Mouse (Mus musculus) c-Kit-positive CD71-positive TER-119-positive erythroid progenitor cells, embryonic 14.5 days (primary cell): ENCODE measurements around the gene Rab38.

Source experiments
- DNase-seq: peaks from one replicate; pipeline ENCODE4 v3.0.0-alpha.2; 2013; ENCODE audit warnings: low spot score

Gene Rab38

GRCm38 (mm10) chr7:88429786-88430691, at the start of gene Rab38:
Gene Rab38, plus strand, starts transcription at chr7:88430273.
- peak; percentile 21 for DNase-seq

- no peak for DNase-seq
Observed at GRCm38 (mm10) chr7:88394568-88394967, 35.5 kb upstream of the Rab38 start.

GRCm38 (mm10) chr7:88395745-88396144, 34.3 kb upstream of the Rab38 start:
- no peak for DNase-seq

GRCm38 (mm10) chr7:88405311-88405710, 24.8 kb upstream of the Rab38 start:
- DNase-seq, result no peak

- no peak for DNase-seq
Observed at GRCm38 (mm10) chr7:88406466-88406865, 23.6 kb upstream of the Rab38 start.

- no peak for DNase-seq
Observed at GRCm38 (mm10) chr7:88421821-88422220, 8.3 kb upstream of the Rab38 start.

- no peak for DNase-seq
Observed at GRCm38 (mm10) chr7:88423889-88424288, 6.2 kb upstream of the Rab38 start.

- no peak for DNase-seq
Observed at GRCm38 (mm10) chr7:88425744-88426143, 4.3 kb upstream of the Rab38 start.

- no peak for DNase-seq
Observed at GRCm38 (mm10) chr7:88427484-88427883, 2.6 kb upstream of the Rab38 start.

GRCm38 (mm10) chr7:88430692-88431084, 615 bp downstream of the Rab38 start:
- no peak for DNase-seq

- no peak for DNase-seq
Observed at GRCm38 (mm10) chr7:88440301-88440700, 10.2 kb downstream of the Rab38 start.

GRCm38 (mm10) chr7:88442649-88443048, 12.6 kb downstream of the Rab38 start:
- no peak for DNase-seq

- DNase-seq, result no peak
Observed at GRCm38 (mm10) chr7:88443435-88443834, 13.4 kb downstream of the Rab38 start.

- DNase-seq, result no peak
Observed at GRCm38 (mm10) chr7:88445320-88445903, 15.3 kb downstream of the Rab38 start.

GRCm38 (mm10) chr7:88453234-88453633, 23.2 kb downstream of the Rab38 start:
- no peak for DNase-seq

- DNase-seq, result no peak
Observed at GRCm38 (mm10) chr7:88457827-88458226, 27.8 kb downstream of the Rab38 start.

GRCm38 (mm10) chr7:88467754-88468153, 37.7 kb downstream of the Rab38 start:
- DNase-seq, result no peak

GRCm38 (mm10) chr7:88482110-88482619, 52.1 kb downstream of the Rab38 start:
- no peak for DNase-seq

GRCm38 (mm10) chr7:88482628-88483027, 52.6 kb downstream of the Rab38 start:
- no peak for DNase-seq

GRCm38 (mm10) chr7:88491020-88491419, 60.9 kb downstream of the Rab38 start:
- no peak for DNase-seq

- no peak for DNase-seq
Observed at GRCm38 (mm10) chr7:88502217-88502817, 72.2 kb downstream of the Rab38 start.

GRCm38 (mm10) chr7:88509748-88510147, 79.7 kb downstream of the Rab38 start:
- no peak for DNase-seq

GRCm38 (mm10) chr7:88522481-88522880, 92.4 kb downstream of the Rab38 start:
- DNase-seq, result no peak
